Mouse (Mus musculus) spleen, postnatal 10 days (tissue): ENCODE data around the gene Col1a2.

Experiments
- DNase-seq, 2 experiments: peaks; one replicate each; pipeline ENCODE4 v3.0.0; 2021 to 2022; ENCODE audit warnings: low spot score in 2 of 2

Col1a2 gene

DNA sequence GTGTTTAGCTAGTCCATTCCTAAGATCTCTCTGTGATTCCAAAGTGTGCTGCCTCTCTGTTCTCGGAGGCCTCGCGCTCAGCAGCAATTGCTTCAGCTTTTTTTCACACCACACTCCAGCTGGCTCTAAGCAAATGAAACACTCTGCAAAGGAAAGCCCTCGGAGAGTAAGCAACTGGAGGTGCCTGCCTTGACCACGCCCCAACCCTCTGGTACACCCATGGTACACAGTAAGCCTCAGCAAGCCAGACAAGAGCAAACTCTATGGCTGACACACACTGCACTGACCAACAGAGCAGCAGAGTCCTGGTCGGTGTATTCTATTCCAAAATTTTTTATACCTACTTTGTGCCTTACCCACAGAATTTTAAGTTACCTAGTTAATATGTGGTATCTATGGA, 78.9 kb downstream of the Col1a2 start:
- DNase-seq: no peak

DNA sequence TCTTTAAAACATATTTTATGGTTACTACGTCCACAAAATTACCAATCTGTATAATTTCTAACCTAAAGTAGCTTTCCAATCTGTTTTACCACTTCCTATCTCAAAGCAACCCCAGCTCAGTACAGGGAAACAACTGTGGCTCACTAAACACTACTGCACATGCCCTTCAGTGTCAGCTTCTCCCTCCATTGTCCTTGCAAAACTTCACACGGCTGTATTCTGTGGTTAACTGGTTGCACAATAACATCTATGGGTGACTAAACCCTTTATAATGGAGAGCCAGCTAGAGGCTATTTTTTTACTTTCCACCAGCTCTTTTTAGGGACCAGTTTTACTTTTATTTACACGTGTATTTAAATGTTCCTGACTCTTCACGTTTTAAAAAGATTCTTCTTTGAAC, 83.3 kb downstream of the Col1a2 start:
- DNase-seq: no peak

- DNase-seq: no peak
Measured at GRCm38 (mm10) chr6:4588722-4589121, 84.1 kb downstream of the Col1a2 start.

DNA sequence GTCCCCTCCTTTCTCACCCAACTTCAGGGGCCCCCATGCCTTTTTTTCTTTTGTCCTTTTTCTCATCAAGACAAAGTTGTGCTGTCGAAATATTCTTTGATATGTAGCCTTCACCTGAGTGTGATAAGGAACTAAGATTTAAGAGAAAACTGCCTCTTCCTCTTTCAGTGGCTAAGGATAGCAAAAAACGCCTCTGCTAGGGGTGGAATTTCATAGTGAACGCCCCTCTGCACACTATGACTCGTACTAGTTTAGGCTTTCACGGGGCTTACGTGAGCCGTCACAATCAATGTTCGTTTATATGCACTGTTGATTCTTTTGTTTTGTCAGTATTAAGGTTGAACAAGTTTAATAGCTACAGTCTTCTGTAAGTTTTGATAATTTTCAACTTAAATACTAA, 85.5 kb downstream of the Col1a2 start:
- DNase-seq: no peak
